Mouse (Mus musculus) CD4-positive, CD25-positive, alpha-beta regulatory T cell, adult 4 months (primary cell): ENCODE results near the gene Sned1. TPM values are rescaled to one million over a fixed set of nuclear protein-coding genes. Genes with fewer than 3 reads are reported as not detected.
A peak's percentile ranks its signal among the peaks of the same experiment; 100 is the strongest.
"Not testable (repeated sequence)": the region's sequence is repeated elsewhere in the genome, so short reads cannot be mapped to it uniquely, and the experiment has no call there.

Experiments
- ATAC-seq: one replicate; pipeline ENCODE4 v1.8.0; 2017
- polyA plus RNA-seq, 2 experiments: library from polyadenylated mRNA; unstranded; fragments of 100-300 nt; shearing (Covaris generic); gene quantifications; one replicate each; pipeline ENCODE4 v1.2.1; 2017

Sned1 gene
- polyA plus RNA-seq, 2 experiments from 2014 or later = 0.13 TPM; not detected in 1

- no peak for ATAC-seq
These were observed 6.4 kb upstream of the Sned1 start for GRCm38 (mm10) chr1:93229221-93229620.

DNA sequence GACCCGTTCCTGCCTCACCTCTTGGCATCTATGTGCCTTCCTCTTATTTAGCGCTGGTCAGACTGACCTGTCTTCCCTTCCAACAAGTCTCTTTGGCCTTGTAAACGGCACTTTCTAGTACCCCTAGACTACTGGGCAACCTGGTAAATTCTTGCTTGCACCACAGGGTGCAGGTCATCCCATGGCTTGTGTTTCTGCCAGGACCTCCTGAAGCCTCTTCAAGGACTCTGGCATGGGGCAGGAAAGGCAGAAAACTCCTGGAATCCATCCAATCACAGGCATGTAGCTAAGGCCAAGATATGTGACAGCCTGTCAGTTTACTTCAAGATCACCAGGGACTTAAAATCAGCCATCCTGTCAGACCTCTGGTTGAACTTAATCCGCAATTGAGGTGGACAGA, 6.0 kb upstream of the Sned1 start:
- ATAC-seq = no peak

DNA sequence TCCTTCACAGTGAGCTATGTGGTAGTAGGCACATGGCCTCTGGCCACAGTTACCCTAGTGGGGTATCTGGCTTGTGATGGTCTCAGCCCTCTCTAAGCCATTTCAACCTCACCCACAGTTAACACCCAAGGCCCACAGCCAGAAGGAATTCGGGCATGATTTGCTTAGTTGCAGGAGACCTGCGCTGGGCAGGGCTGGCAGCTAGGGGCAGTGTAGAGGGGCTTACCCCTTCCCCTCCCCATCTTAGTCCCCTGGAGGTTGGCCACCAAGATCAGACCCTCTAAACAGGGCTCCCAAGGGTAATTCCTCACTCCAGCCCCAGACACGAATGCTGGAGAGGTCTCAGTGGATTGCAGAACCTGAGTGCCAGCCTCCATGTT, 894 bp downstream of the Sned1 start:
- no peak for ATAC-seq

DNA sequence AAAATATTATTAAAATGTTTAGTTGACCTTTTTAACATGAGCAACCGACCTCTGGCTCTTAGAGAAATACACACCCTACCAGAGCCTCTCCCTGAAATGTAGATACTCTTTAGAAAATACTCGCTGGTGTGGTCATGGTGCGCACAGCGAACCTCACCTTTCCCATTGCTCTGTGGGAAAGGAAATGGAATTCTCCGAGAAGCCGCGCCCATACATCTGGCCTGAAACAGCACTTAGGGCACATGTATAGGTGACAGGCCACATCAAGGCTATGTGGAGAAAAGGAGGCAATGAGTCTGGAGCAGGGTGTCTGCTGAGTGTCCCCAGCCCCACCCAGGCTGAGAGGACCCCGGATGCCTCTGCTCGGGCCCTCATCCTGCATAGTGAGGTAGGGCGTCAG, 2.0 kb downstream of the Sned1 start:
- no peak for ATAC-seq

DNA sequence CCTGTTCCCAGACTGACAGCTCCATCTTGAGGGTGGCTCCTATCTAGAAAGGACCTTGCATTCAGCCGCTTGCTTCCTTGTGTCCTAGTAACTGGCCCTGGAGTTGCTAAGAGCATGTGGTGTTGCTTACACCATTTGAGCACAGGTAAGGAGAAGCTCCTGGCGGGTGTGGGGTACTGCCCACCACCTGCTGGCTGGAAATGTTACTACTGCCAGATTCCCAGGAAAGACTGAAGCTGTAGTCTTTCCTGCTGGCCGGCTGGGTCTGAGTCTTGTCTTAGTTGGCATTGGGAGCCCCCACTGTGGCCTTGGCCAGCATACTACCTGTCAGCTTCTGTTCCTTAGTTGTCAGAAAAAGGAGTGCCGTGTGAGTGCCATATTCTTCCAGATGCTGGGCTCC, 2.6 kb downstream of the Sned1 start:
- ATAC-seq = no peak

DNA sequence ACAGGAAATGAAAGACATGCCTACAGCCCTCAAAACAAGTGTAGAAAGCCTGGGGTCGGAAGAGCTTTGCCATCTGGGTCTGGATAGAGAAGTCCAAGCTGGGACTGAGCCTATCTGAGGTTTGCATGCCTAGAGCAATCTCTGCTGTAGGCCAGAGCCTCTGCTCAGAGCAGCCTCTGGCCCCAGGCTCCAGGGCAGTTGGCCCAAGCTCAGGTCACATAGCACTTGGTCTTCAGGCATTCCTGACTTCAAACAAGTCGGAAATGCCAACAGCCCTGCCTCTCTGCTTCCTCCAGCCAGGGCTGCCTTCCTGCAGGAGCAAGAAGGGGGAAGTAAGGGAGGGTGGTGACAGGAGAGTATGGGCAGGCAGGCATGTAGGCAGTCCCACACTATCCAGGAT, 10.3 kb downstream of the Sned1 start:
- ATAC-seq = no peak

DNA sequence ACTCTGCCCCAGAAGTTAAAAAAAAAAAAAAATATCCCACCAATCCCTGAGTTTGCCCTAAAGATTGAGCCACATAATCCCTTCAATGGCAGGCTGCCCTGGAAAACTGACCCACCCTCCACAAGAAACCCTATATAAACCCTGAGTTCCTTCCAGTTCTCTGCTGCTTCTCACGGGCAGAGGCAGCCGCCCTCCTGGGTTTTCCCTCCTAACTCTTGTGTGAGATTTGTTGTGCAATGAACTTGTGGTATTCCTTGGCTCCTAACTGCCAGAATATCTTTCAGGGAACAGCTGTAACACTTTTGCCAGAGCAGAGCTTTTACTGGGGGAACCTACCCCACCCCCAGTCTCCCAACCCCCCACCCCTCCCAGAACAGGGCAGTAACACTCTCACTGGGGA, 16.9 kb downstream of the Sned1 start:
- ATAC-seq = no peak

DNA sequence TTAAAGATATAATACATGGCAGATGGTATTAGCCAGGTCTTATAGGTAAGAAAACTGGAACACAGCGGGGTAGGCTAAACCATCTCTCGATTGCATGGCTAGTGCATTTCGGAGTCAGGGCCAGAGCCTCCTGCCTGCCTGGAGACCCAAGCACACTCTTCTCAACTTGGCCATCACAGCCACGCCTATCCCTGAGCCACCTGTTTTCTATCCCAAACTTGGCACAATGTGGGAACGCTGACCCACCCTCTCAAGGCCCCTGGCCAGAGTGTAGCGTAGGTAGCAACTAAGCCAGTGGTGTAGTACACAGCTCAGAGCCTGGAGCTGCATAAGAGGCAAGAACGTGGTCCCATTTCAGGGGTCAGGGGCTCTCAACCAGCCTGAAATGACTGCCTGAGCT, 20.1 kb downstream of the Sned1 start:
- ATAC-seq = no peak

GRCm38 (mm10) chr1:93257560-93257959, 21.9 kb downstream of the Sned1 start:
- no peak for ATAC-seq

GRCm38 (mm10) chr1:93267207-93267606, 31.6 kb downstream of the Sned1 start:
- no peak for ATAC-seq

DNA sequence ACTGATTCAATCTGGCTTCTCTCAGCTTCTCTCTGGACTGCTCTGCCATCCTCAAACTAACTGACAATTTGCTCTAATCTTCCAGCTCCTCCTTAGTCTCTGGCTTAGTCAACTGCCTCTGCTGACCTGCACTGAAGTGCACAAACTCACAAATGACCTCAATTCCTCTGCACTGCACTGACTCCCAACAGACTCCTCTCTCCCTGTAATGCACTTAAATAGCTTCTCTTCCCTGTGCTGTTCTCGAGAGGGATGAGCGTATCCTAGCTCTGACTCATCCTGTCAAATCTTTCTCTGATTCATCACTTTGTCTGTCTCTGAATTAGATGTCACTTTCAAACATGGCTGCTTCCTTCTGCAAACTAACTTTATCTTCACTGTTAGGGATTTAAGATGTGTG, 32.6 kb downstream of the Sned1 start:
- ATAC-seq = no peak

- ATAC-seq = no peak
These were observed 35.0 kb downstream of the Sned1 start for GRCm38 (mm10) chr1:93270516-93271240.

DNA sequence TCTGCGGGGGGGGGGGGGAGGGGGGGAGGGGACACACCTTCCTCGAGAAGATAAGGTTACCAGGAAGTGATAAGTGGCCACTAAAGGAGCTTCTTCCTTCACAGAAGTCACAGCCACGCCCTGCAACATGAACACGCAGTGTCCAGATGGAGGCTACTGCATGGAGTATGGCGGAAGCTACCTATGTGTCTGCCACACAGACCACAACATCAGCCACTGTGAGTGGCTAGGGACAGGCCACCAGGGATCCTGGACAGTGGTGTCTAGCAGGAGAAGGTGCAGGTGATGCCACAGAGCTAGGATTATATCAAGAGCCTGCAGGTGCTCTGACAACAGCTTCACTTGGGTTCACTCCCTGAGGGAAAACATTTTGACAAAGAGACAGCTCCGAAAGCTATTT, 36.1 kb downstream of the Sned1 start:
- no peak for ATAC-seq

- ATAC-seq = no peak
These were observed 36.8 kb downstream of the Sned1 start for GRCm38 (mm10) chr1:93272409-93272821.

DNA sequence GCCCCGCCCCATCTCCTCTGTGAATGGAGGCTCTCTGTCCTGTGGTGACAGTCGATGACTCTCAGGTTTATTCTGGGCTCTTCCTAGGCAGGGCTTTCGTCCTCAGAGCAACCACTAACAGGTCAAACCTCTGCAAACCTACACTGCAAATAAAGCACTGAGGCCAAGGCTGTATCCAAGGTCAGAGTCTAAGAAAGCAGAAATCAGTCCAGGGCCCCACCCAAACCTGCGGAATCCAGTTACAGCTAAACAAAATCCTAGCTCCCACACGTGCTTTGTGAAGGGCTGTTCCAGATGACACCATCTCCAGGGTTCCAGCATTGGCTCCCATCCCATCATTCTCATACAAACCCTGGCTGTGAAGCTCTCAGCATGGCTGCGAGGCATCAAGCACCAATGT, 39.9 kb downstream of the Sned1 start:
- ATAC-seq = no peak

DNA sequence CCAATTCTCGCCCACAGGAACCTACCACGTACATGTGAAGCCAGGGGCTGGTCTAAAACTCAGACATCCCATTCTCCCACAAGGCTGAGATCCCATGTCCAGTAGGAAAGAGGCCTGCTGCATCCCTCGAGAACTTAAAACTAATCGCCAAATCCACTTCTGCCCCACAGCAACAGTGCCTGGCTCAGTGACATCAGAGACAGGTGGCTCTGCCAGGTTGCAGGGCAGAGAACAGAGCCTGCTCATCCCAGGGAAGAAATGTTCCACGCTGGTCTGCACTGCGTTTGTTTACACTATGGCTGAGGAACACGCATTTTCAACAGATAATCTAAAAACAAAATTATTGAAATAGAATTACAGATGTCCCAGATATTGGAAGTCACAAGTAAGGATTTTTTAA, 41.4 kb downstream of the Sned1 start:
- no peak for ATAC-seq

- peak; percentile 61 for ATAC-seq
These were observed 54.1 kb downstream of the Sned1 start for GRCm38 (mm10) chr1:93289678-93290214.

DNA sequence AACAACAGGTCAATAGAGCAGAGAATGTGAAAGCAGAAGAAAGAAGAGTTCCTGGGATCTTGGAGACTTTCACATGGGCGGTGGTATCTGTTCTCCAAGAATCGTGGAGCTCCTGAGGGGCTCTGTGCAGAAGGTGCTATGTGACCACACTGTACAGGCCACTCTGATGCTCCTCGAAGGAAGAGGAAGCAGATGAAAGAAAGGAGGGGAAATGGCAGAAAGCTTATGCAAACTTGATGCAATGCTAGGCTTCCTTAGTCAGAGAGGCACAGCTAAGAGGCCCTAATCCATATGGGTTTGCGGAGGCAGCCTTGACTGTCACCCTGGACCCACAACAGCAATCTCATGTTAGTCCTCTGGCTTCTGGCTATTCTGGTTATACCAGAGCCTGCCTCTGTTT, 55.3 kb downstream of the Sned1 start:
- ATAC-seq = no peak

GRCm38 (mm10) chr1:93291591-93291990, 56.0 kb downstream of the Sned1 start:
- ATAC-seq = no peak

DNA sequence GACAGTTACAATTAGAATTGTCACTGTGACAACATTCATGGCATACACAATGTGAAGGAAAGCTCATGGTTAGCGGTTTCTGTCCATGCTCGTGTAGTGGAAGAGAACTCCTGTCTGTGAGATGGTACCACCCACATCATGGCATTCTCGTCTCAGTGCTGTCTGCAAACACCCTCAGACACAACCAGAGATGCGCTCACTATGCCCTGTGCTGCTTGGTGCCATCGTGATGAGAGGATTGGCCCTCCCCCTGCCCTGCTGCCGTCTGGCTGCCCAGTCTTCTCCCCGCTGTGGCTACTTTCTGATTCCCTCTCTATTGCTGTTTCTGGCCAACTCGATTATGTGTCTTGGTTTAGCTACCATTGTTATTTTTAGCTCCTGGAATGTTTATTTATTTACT, 56.4 kb downstream of the Sned1 start:
- ATAC-seq = no peak

DNA sequence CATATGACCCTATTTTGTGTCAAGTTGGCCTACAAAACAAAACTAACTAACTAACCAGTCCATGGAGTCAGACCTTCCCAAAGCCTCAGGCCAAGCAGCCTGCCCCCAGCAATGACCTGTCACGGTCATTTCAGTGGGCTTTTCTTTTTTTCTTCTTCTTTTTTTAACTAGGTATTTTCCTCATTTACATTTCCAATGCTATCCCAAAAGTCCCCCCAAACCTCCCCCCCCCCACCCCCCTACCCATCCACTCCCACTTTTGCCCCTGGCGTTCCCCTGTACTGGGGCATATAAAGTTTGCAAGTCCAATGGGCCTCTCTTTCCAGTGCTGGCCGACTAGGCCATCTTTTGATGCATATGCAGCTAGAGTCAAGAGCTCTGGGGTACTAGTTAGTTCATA, 58.9 kb downstream of the Sned1 start:
- ATAC-seq = not testable (repeated sequence)

DNA sequence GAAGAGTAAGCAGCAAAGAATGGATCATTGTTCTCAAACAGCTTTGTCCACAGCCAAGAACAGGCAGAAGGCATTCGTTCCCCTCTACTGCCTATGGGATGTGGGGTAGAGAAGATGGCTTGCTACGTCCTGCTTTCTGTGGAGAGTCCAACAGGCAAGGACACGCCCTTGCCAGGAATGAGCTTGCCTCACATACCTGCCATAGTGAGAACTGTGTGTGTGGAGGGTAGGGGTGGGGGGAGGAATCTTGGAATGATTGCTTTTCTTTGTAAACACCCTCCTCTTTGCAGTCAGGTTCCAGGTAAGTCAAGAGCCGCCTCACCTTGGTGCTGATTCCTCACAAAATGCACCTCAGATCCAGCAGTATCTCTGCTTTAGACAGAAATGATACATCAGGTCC, 64.2 kb downstream of the Sned1 start:
- ATAC-seq = no peak

DNA sequence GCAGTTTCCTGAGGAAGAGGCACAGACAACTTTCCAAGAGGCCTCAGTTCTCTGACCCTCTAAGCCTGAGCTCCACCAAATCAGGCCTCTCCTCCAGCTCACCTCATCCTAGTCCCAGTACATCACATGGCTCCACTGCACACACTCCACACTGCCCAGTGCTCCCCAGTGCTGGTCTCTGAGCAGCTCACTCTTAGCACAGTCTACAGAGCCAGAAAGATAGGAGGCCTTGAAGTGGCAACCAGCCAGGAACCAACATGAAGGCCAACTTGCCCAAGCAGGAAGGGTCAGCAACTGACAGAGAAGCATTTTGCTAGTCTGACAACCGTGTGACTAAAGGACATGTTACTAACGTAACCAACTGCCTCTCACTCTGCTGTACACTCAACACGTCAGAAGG, 64.9 kb downstream of the Sned1 start:
- ATAC-seq = no peak

DNA sequence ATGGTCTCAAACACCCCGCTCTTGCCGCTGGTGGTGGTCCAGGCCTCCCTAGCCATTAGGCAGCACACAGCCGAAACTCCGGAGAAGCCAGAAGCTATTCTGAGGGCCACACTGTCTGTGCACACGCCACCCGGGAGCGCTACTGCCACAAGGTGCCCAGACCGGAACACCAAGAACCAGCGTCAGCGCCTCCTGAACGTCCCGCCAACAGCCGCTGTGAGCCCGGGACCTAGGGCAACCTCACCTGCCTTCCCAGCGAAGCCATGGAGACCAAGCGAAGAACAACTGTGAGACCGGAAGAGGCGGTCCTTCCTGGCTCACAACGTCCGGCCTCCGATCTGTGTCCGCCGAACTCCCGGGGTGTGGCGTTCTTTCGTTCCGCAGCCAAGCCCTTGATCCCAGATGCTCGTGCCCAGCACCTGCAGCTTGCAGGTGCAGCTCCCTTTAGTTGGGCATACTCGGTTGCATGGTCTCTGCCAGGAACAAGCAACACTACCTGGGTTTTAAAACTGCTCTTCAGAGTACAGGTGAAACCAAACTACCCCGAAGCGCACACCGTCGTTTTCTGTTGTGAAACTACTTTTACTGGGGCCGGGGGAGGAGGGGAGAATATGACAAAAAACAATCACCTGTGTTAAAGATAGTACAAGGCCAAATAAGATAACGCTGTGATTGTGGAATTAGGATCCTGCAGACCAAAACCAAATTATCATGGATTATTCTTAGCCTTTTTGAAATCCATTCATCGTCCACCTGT, 70.1 kb downstream of the Sned1 start, which contains the start of gene Mterf4:
Gene Mterf4 (minus strand): TSS at position 335 of the 757 bp plus-strand sequence.
- ATAC-seq = peak; percentile 99
